Mouse (Mus musculus) c-Kit-positive CD71-negative TER-119-negative erythroid progenitor cells, embryonic 14.5 days (primary cell): Measurements from ENCODE around the gene Kif7.

ENCODE experiments used
- DNase-seq: peaks from one replicate; pipeline ENCODE4 v3.0.0-alpha.2; 2013; ENCODE audit warnings: low read depth

Kif7 gene

GRCm38 (mm10) chr7:79715187-79715981, at the start of gene Kif7:
Gene Kif7 (minus strand): TSS chr7:79715720.
- DNase-seq = peak; percentile 66

GRCm38 (mm10) chr7:79762106-79762505, 46.6 kb upstream of the Kif7 start:
- DNase-seq = no peak

GRCm38 (mm10) chr7:79761124-79761876, 45.8 kb upstream of the Kif7 start:
- no peak for DNase-seq

GRCm38 (mm10) chr7:79759766-79760165, 44.2 kb upstream of the Kif7 start:
- DNase-seq = no peak

DNA sequence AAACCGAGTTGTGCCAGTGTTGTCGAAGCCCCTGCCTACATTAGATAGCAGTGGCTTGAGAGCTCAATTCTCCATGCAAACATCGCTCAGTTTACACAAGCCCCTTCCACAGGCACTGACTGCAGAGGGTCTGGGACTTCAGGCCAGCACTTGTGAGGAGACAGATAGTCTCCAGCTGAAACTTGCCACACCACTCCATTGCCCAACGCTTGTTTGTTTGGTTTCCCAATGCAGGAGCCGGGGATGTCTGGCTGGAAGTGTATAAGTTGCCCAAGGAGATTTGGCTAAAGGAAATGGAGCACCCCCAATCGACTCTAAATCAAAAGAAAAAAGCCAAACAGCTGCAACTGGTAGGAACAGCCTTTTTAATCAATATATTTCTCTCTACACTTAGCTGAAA, 42.7 kb upstream of the Kif7 start:
- no peak for DNase-seq

DNA sequence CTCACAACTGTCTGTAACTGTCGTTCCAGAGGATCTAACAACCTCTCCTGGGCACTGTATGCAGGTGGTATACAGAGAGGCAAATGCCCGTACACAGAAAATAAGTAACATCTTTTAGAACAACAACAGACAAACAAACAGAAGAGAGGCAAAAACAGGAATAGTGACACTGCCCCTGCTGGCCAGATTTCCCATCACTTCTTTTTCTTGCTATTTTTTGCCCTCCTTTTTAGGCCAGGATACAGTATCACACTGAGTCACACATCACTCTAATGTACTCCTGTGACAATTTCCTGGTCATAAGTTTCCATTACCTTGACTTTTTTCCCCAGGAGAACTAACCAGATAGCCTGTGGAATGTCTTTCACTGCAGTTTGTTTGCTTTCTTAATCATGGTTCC, 40.8 kb upstream of the Kif7 start:
- DNase-seq = no peak

- DNase-seq = no peak
Measured at GRCm38 (mm10) chr7:79749511-79749910, 34.0 kb upstream of the Kif7 start.

DNA sequence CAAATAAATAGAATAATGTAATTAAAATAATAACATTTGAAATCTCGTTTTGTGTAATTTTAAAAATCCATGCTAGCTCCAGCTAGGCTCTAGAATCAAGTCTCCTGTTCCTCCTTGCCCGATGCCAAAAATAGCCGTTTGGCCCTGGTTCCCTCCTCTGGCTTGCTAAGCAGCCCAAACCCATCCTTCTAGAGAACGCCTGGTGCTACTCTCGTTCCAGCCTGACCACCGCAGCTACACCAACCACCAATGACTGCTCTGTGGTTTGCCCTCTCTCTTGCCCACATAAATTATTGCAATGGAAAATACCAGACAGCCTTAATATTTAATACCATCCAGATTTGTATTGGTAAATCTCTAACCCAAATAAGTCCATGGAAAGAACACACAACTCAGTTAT, 32.1 kb upstream of the Kif7 start:
- no peak for DNase-seq

DNA sequence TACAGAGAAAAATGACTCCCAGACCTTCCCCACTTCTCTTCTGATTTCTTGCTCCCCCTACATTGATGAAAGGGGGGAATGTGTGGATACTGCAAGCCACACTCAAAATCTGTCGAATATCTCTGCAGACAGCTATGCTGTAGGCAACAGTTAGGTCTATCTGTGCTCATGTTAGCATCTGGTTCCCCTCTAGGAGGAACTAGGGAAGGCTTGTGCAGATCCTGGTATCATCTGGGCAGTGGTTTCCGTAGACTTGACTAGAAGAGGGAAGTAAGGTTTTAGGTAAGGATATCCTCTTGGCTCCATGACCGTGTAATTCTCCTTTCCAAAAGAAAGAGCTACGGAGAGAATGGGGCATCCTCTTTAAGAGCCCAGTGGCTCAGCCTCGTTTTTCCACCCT, 29.1 kb upstream of the Kif7 start:
- DNase-seq = no peak

- DNase-seq = no peak
Measured at GRCm38 (mm10) chr7:79744051-79744450, 28.5 kb upstream of the Kif7 start.

DNA sequence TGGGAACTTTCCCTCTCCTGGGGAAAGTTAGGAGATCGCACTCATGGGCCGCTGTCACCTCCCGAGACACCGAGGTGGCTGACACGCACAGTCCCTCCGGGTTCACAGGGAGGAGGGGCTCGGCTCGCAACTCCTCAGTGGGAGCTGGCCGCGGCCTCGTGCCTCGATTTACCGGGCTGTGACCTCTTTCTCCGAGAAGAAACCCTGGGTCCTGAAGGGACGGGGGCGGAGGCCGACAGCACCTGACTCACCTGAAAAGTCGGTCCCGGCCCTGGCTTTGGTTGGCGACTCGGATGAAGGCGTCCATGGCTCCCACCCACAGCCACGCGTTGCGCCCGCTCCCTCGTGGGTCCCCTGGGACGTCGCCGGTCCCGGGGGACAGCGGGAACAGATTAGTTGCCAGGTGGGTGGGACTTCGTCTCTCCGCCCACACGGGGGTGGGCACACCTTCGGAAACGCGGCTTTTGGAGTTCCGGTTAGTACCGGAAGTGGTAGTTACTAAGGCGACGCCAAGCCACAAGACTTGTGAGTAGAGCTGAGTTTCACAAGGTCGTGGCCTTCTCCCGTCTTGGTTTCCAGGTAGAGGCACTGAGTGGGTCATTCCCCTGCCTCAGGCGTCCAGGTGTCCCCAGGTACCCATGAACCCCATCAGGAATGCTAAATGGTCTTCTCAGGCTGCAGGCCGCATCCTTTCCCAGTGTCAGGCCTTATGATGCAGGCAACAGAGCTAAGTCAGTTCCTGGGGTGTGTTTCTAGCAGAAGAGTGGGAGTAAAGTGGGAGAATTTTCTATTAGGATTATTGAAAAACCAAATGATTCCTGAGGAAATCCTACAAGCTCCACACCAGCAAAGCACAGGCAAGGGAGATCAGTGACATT, 27.4 kb upstream of the Kif7 start, which contains the start of the genes Pex11a and Wdr93:
Gene Pex11a, minus strand, starts transcription at position 473 of the 878 bp plus-strand sequence.
Gene Wdr93, plus strand, starts transcription at position 505 of the 878 bp plus-strand sequence.
- peak; percentile 65 for DNase-seq

- no peak for DNase-seq
Measured at GRCm38 (mm10) chr7:79742277-79742658, 26.7 kb upstream of the Kif7 start.

GRCm38 (mm10) chr7:79740279-79740678, 24.8 kb upstream of the Kif7 start:
- no peak for DNase-seq

- no peak for DNase-seq
Measured at GRCm38 (mm10) chr7:79738913-79739312, 23.4 kb upstream of the Kif7 start.

DNA sequence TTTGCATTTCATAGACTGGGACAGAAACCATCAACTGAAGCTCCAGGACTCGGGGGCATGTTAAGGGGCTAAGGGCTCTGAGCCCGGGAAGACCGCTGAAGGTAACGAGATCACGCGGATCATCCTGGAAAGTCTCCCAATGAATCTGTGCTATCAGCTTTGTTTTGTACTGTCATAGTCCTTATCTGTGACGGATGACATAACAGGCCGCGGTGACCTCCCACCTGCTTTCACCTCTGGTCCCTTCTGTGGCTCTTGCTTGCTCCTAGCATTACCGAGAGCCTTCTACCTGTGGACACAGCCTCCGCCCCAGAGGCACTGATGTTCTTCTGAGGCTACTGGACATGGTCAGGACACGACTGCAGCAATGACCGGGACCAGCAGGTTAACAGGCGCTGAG, 21.0 kb upstream of the Kif7 start:
- DNase-seq = no peak

DNA sequence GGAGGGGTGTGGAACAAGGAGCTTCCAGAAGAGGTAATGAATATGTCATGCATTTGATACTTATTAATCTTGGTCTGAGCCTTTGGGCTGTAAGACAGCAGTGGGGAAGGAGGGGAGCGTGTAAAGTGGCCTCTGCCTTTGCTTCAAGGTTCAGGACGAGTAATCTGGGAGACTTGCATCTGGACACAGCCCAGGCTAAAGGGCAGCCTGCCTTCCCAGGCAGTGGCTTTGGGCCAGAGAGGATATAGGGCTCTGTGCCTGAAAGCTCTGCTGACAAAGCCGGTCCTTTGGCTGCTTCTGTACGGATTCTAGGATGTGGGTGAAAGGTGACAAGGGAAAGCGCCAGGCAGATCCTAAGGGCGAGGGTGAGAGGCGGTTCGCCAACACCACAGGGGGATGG, 19.0 kb upstream of the Kif7 start:
- no peak for DNase-seq

GRCm38 (mm10) chr7:79732622-79733021, 17.1 kb upstream of the Kif7 start, which contains the start of gene Plin1:
Gene Plin1 (minus strand): TSS chr7:79732903.
- no peak for DNase-seq

- no peak for DNase-seq
Measured at GRCm38 (mm10) chr7:79731438-79731837, 15.9 kb upstream of the Kif7 start.

DNA sequence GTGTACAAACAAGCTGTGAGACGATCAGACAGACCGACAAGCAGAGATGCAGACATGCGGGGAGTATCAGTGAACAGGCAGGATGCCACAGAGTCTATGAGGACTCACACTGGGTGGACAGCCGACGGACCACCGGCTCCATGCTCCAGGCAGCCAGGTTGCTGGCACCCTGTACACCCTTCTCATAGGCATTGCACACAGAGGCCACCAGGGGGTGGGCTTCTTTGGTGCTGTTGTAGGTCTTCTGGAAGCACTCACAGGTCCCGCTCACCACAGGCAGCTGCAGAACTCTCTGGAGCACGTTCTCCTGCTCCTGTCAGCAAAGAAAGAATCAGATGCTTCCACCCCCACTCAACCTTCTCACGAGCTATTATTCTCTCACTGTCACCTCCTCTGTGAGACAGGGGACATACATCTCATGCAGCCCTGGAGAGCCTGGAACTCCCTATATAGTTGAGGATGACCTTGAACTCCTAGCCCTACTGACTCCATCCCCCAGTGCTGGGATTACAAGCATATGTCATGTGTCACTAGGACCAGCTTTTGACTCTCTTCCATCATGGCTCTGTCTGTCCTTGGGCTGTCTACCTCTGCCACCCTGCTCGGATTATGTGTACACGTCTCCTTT, 14.3 kb upstream of the Kif7 start:
- DNase-seq = no peak

- peak; percentile 68 for DNase-seq
Measured at GRCm38 (mm10) chr7:79729169-79729568, 13.6 kb upstream of the Kif7 start.

DNA sequence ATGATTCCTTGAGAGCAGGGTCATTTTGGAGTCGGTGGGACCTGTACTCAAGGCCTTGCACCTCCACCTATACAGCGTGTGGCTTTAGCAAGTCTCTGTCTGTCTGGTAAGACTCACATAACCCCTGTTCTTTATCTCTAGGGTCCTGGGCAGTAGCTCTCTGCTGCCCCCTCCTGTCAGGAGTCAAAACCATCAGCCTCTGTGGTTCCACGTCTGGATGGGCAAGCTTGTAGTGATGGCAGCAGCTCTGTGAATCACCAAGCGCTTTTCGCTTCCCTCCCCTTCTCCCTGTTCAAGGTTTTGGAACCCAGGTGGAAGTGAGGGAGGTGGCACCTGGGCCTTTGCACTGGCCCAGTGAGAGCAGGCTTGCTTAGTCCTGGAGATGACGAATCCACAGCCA, 12.7 kb upstream of the Kif7 start:
- peak; percentile 88 for DNase-seq

- no peak for DNase-seq
Measured at GRCm38 (mm10) chr7:79727091-79727490, 11.6 kb upstream of the Kif7 start.
